In genomic region chr17:53531160-53531559, GRCm38 (mm10) we compare ENCODE assay signal across 15 mouse cellular contexts. TPM values are rescaled to one million over a fixed set of nuclear protein-coding genes. Genes with fewer than 3 reads are reported as not detected.
DNase-seq lines count a peak whose midpoint lies in the region; ATAC-seq and TF ChIP-seq lines count a peak whose summit lies in the region.
"Had no signal": no experiment of that assay in that cellular context is flagged by ENCODE, and none has a peak within 500 bp of the region (broad histone marks: within the 10 kb centered on the region; RNA-seq: fewer than 3 reads in every experiment).

No protein-coding gene starts in this region.

- H3K4me2 ChIP-seq in forebrain, embryonic 11.5 days (ENCODE audit: low read depth, low read length, severe bottlenecking), result no peak overlapping the region

- WGBS in lung, adult 2 months, result 47% methylated on average over 2 of the region's 2 CpGs
- 55% methylated on average over 2 of the region's 2 CpGs for WGBS in forebrain, embryonic 11.5 days

- H3K36me3 ChIP-seq in ES-Bruce4 (ENCODE audit: control insufficient read depth, insufficient read depth, low read length, poor library complexity, severe bottlenecking), result no peaks in the 10 kb centered on the region
- H3K36me3 ChIP-seq in forebrain, embryonic 11.5 days (ENCODE audit: control insufficient read depth, insufficient read depth, low read length), result no peaks in the 10 kb centered on the region
- H3K36me3 ChIP-seq: G1E had no signal

- H3K27me3 ChIP-seq in ES-Bruce4 (ENCODE audit: control insufficient read depth, insufficient read depth, low read length, poor library complexity, severe bottlenecking), result no peaks in the 10 kb centered on the region
- H3K27me3 ChIP-seq in forebrain, embryonic 11.5 days (ENCODE audit: control insufficient read depth, insufficient read depth, low read length), result no peaks in the 10 kb centered on the region
- H3K27me3 ChIP-seq: megakaryocyte, embryonic 14.5 days had no signal

- TF ChIP-seq EP300 in ES-Bruce4 (IDR thresholded peaks at IDR 0.05; ENCODE audit: insufficient read depth, low read depth, low read length), result no peak

- H3K9ac ChIP-seq in ES-Bruce4 (ENCODE audit: low read depth, poor library complexity, severe bottlenecking), result no peak overlapping the region
- no peak overlapping the region for H3K9ac ChIP-seq in forebrain, embryonic 11.5 days (ENCODE audit: low read length)

- no peak for TF ChIP-seq POLR2A in lung, adult 2 months (IDR thresholded peaks at IDR 0.05; ENCODE audit: borderline replicate concordance, extremely low read depth, low read depth, low read length)
- no peak for TF ChIP-seq POLR2A in ES-Bruce4 (IDR thresholded peaks at IDR 0.05; ENCODE audit: insufficient read depth, low read length)
- no peak for TF ChIP-seq POLR2A in cortical plate, adult 2 months (IDR thresholded peaks at IDR 0.05; ENCODE audit: extremely low read depth, insufficient read depth, low read length)

- ATAC-seq in frontal cortex, adult (ENCODE audit: low TSS enrichment), result no peak
- ATAC-seq in forebrain, embryonic 11.5 days (replicated peaks; ENCODE audit: low FRiP score), result no peak

- H3K27ac ChIP-seq in gastrocnemius, adult 2 months, result no peak overlapping the region
- H3K27ac ChIP-seq in ES-Bruce4 (ENCODE audit: insufficient read depth, low read length), result no peak overlapping the region
- H3K27ac ChIP-seq in cortical plate, adult 2 months (ENCODE audit: insufficient read depth, low read length), result no peak overlapping the region
- no peak overlapping the region for H3K27ac ChIP-seq in forebrain, embryonic 11.5 days (ENCODE audit: low read depth, low read length)

- peak; percentile 58 for TF ChIP-seq CTCF in gastrocnemius, adult 2 months (IDR thresholded peaks at IDR 0.05)
- TF ChIP-seq CTCF in lung, adult 2 months (IDR thresholded peaks at IDR 0.05; ENCODE audit: insufficient read depth, low read length), result 0 out of 2 replicates have a peak, but pooled peaks have one; percentile 11
- TF ChIP-seq CTCF in ES-Bruce4 (IDR thresholded peaks at IDR 0.05; ENCODE audit: low read depth, low read length), result peak; percentile 26
- TF ChIP-seq CTCF in cortical plate, adult 2 months (IDR thresholded peaks at IDR 0.05; ENCODE audit: extremely low read depth, insufficient read depth, low read length), result peak; percentile 13; the same call in 1 of the 2 replicates

- intact Hi-C loops in gastrocnemius, adult 2 months (cut with DNase I), result no loop called here

- H3K4me3 ChIP-seq in gastrocnemius, adult 2 months, result no peak overlapping the region
- H3K4me3 ChIP-seq in lung, adult 2 months (replicated peaks; ENCODE audit: extremely low read depth, low read depth, low read length), result no peak overlapping the region
- no peak overlapping the region for H3K4me3 ChIP-seq in ES-Bruce4 (ENCODE audit: low read depth, low read length)
- H3K4me3 ChIP-seq in cortical plate, adult 2 months (ENCODE audit: insufficient read depth, low read length), result no peak overlapping the region
- H3K4me3 ChIP-seq in forebrain, embryonic 11.5 days (ENCODE audit: low read depth, low read length), result no peak overlapping the region
- H3K4me3 ChIP-seq: megakaryocyte, embryonic 14.5 days had no signal

- H3K9me3 ChIP-seq in ES-Bruce4 (replicated peaks; ENCODE audit: control insufficient read depth, insufficient read depth, low read length, poor library complexity, severe bottlenecking), result no peaks in the 10 kb centered on the region
- no peaks in the 10 kb centered on the region for H3K9me3 ChIP-seq in forebrain, embryonic 11.5 days (ENCODE audit: control insufficient read depth, low read length)
- H3K9me3 ChIP-seq: G1E; megakaryocyte, embryonic 14.5 days had no signal

- H3K4me1 ChIP-seq in lung, adult 2 months (ENCODE audit: control insufficient read depth, insufficient read depth, low read length), result peaks cover 3% of the 10 kb centered on the region; the same call in 1 of the 2 replicates
- no peaks in the 10 kb centered on the region for H3K4me1 ChIP-seq in ES-Bruce4 (ENCODE audit: control insufficient read depth, insufficient read depth, low read length)
- H3K4me1 ChIP-seq in cortical plate, adult 2 months (ENCODE audit: control insufficient read depth, insufficient read depth, low read length), result no peaks in the 10 kb centered on the region
- no peaks in the 10 kb centered on the region for H3K4me1 ChIP-seq in forebrain, embryonic 11.5 days (replicated peaks; ENCODE audit: control insufficient read depth, insufficient read depth, low read length)

- DNase-seq in gastrocnemius, adult 2 months, result peak; percentile 30
- no peak for DNase-seq in gastrocnemius, adult 8-10 months (ENCODE audit: low spot score in 2 of 2)
- DNase-seq in lung, adult 2 months, result no peak
- DNase-seq in lung, postnatal 25 days (ENCODE audit: low spot score), result no peak
- DNase-seq in forebrain, embryonic 11.5 days (ENCODE audit: low spot score), result no peak
- DNase-seq: right cerebral cortex, adult 18-20 months had no signal

RNA-seq across cellular contexts. Expression of gene Pp2d1, which starts 8.1 kb away (rescaled TPM):
- total RNA-seq in gastrocnemius, adult 2 months (2021), result not detected
- total RNA-seq in gastrocnemius, adult 8-10 months (2022), result under 1 TPM in 1 of 4 experiments, not detected in 3; 0.12 TPM
- polyA plus RNA-seq in lung, adult 2 months (2012; rRNA removed), result not detected in 2 replicates
- 0.44 TPM in 1 of 2 replicates, not detected in the other for polyA plus RNA-seq in ES-Bruce4 (2011; ENCODE audit: insufficient read depth, insufficient read length, low read depth, missing spikeins)
- 0.04 TPM in 1 of 2 replicates, not detected in the other for polyA plus RNA-seq in cortical plate, adult 2 months (2012; rRNA removed)
- polyA plus RNA-seq in forebrain, embryonic 11.5 days (2014; fragmentation: Nextera tagmentation; extraction: Ambion mirVana), result 0.47 and 0.49 TPM in 2 replicates
- total RNA-seq: common myeloid progenitor, adult 5-6 weeks; gastrocnemius, postnatal 4 days; hematopoietic stem cell, adult 5-6 weeks; layer of hippocampus, adult 18-20 months had no signal
- polyA plus RNA-seq: G1E had no signal

RNA-seq across cellular contexts. Expression of gene Kat2b, which starts 35.5 kb away (rescaled TPM):
- total RNA-seq in gastrocnemius, adult 2 months (2021), result 10 to 100 TPM; 65.7 to 70.4 TPM
- 10 to 100 TPM; 57.6 to 76.6 (median 67.2) TPM for total RNA-seq in gastrocnemius, adult 8-10 months (2022)
- polyA plus RNA-seq in lung, adult 2 months (2012; rRNA removed), result 11.2 and 15.3 TPM in 2 replicates
- 15.9 and 25.9 TPM in 2 replicates for polyA plus RNA-seq in ES-Bruce4 (2011; ENCODE audit: insufficient read depth, insufficient read length, low read depth, missing spikeins)
- polyA plus RNA-seq in cortical plate, adult 2 months (2012; rRNA removed), result 11.0 and 12.2 TPM in 2 replicates
- 5.9 and 6.1 TPM in 2 replicates for polyA plus RNA-seq in forebrain, embryonic 11.5 days (2014; fragmentation: Nextera tagmentation; extraction: Ambion mirVana)

RNA-seq across cellular contexts. Expression of gene Rab5a, which starts 52.1 kb away (rescaled TPM):
- total RNA-seq in gastrocnemius, adult 2 months (2021), result 10 to 100 TPM; 48.0 to 52.0 TPM
- 10 to 100 TPM; 49.0 to 53.9 (median 50.0) TPM for total RNA-seq in gastrocnemius, adult 8-10 months (2022)
- polyA plus RNA-seq in lung, adult 2 months (2012; rRNA removed), result 8.9 and 13.5 TPM in 2 replicates
- 90.7 and 92.3 TPM in 2 replicates for polyA plus RNA-seq in ES-Bruce4 (2011; ENCODE audit: insufficient read depth, insufficient read length, low read depth, missing spikeins)
- polyA plus RNA-seq in cortical plate, adult 2 months (2012; rRNA removed), result 89.9 TPM in 2 replicates
- 87.6 and 92.5 TPM in 2 replicates for polyA plus RNA-seq in forebrain, embryonic 11.5 days (2014; fragmentation: Nextera tagmentation; extraction: Ambion mirVana)
